In genomic region chr3:116766963-116767362, GRCm38 (mm10) we compare ENCODE assay signal across 8 mouse cellular contexts. TPM values are rescaled to one million over a fixed set of nuclear protein-coding genes. Genes with fewer than 3 reads are reported as not detected.
A peak's percentile ranks its signal among the peaks of the same experiment; 100 is the strongest.
DNase-seq lines count a peak whose midpoint lies in the region; ATAC-seq and TF ChIP-seq lines count a peak whose summit lies in the region.
"Not testable (repeated sequence)": the region's sequence is repeated elsewhere in the genome, so short reads cannot be mapped to it uniquely, and the experiment has no call there.

No protein-coding gene starts in this region.

- not testable (repeated sequence) for TF ChIP-seq EP300 in MEL (IDR thresholded peaks at IDR 0.05; ENCODE audit: low read depth in 1 of 2, low read length in 2 of 2)

- ATAC-seq in megakaryocyte, adult 5-6 weeks (ENCODE audit: poor library complexity, severe bottlenecking), result peak; percentile 80

- not testable (repeated sequence) for H3K27me3 ChIP-seq in MEL (ENCODE audit: control insufficient read depth in 1 of 2, insufficient read depth in 2 of 2, low read length in 2 of 2); spleen, adult 2 months (ENCODE audit: control insufficient read depth, insufficient read depth, low read length)

- H3K36me3 ChIP-seq in MEL (ENCODE audit: control insufficient read depth in 1 of 2, insufficient read depth in 2 of 2, low read length in 2 of 2); spleen, adult 2 months (ENCODE audit: control insufficient read depth, insufficient read depth, low read length): not testable (repeated sequence)

- peak in 2 of 3 experiments; percentile 57 to 75; a peak in 5 of 6 replicates for TF ChIP-seq CTCF in MEL (IDR thresholded peaks at IDR 0.05 in 2 of 3, conservative IDR thresholded peaks at IDR 0.05 in 1 of 3; ENCODE audit: control insufficient read depth in 1 of 3, insufficient read depth in 1 of 3, low read depth in 2 of 3, low read length in 3 of 3, poor library complexity in 1 of 3, severe bottlenecking in 1 of 3)
- TF ChIP-seq CTCF in layer of hippocampus, adult 2 months (conservative IDR thresholded peaks at IDR 0.05), result peak; percentile 73
- TF ChIP-seq CTCF in spleen, adult 2 months (IDR thresholded peaks at IDR 0.05; ENCODE audit: extremely low read depth, insufficient read depth, insufficient read length, insufficient replicate concordance), result peak; percentile 41; the same call in 1 of the 2 replicates

- H3K27ac ChIP-seq in MEL (ENCODE audit: control insufficient read depth, low read depth, low read length); layer of hippocampus, adult 2 months; spleen, adult 2 months (ENCODE audit: insufficient read depth, low read length): not testable (repeated sequence)

- not testable (repeated sequence) for H3K79me2 ChIP-seq in MEL (ENCODE audit: control insufficient read depth, insufficient read depth, low read length, poor library complexity)

- 89% methylated on average over 7 of the region's 7 CpGs for WGBS in spleen, adult 2 months

- DNase-seq in 3T3-L1 (ENCODE audit: low read depth, low spot score), result peak; percentile 60
- DNase-seq in MEL (ENCODE audit: low read depth, low spot score), result peak; percentile 62
- peak; percentile 15 to 32 for DNase-seq in adrenal gland, postnatal 36 days
- peak; percentile 21 for DNase-seq in embryo, embryonic 10.5 days (ENCODE audit: low spot score)
- peak; percentile 11 to 19 for DNase-seq in heart, postnatal 14 days
- not testable (repeated sequence) for DNase-seq in layer of hippocampus, adult 2 months (ENCODE audit: low spot score in 2 of 2)
- DNase-seq in spleen, adult 2 months (ENCODE audit: low read depth in 1 of 2, low spot score in 2 of 2), result peak; percentile 2 to 8

- not testable (repeated sequence) for TF ChIP-seq POLR2A in MEL (IDR thresholded peaks at IDR 0.05; ENCODE audit: control insufficient read depth in 1 of 2, insufficient read depth in 1 of 2, low read depth in 1 of 2, low read length in 2 of 2, poor library complexity in 1 of 2); spleen, adult 2 months (IDR thresholded peaks at IDR 0.05; ENCODE audit: low read depth, low read length)

- intact Hi-C loops in heart, postnatal 14 days (cut with DNase I), result not testable (repeated sequence)

- not testable (repeated sequence) for H3K9ac ChIP-seq in MEL (ENCODE audit: control insufficient read depth, low read depth, low read length, poor library complexity, severe bottlenecking)

- not testable (repeated sequence) for H3K4me3 ChIP-seq in MEL (ENCODE audit: control insufficient read depth in 1 of 2, insufficient read depth in 1 of 2, low read depth in 2 of 2, low read length in 2 of 2); layer of hippocampus, adult 2 months; spleen, adult 2 months (ENCODE audit: extremely low read depth, insufficient read depth, insufficient read length)

- H3K9me3 ChIP-seq in MEL (replicated peaks; ENCODE audit: insufficient read depth, low read length), result not testable (repeated sequence)

- peak; percentile 42 for TF ChIP-seq RAD21 in MEL (IDR thresholded peaks at IDR 0.05; ENCODE audit: low read depth, low read length)

- not testable (repeated sequence) for H3K4me1 ChIP-seq in MEL (ENCODE audit: control insufficient read depth in 1 of 2, insufficient read depth in 2 of 2, low read length in 2 of 2); spleen, adult 2 months (ENCODE audit: control insufficient read depth, insufficient read depth, insufficient read length)

TF ChIP-seq in MEL, 35 proteins besides CTCF, POLR2A, EP300 and RAD21:
- peak; percentile 80 for TF ChIP-seq ZNF384 (IDR thresholded peaks at IDR 0.05; ENCODE audit: low read depth, low read length)
- peak; percentile 69 for TF ChIP-seq SMC3 (IDR thresholded peaks at IDR 0.05; ENCODE audit: low read depth, low read length)
- peak; percentile 35 for TF ChIP-seq ZC3H11A (IDR thresholded peaks at IDR 0.05; ENCODE audit: low read depth, low read length)
- peak; percentile 19; the same call in 1 of the 2 replicates for TF ChIP-seq SIN3A (IDR thresholded peaks at IDR 0.05; ENCODE audit: low read length)

RNA-seq across cellular contexts. Expression of gene Agl, which starts 41.0 kb away (rescaled TPM):
- 4.6 and 5.6 TPM in 2 replicates for total RNA-seq in MEL (2012; rRNA removed)
- 10 to 100 TPM; 11.9 to 21.1 TPM for polyA plus RNA-seq in MEL (2012; ENCODE audit: insufficient read depth in 1 of 2, insufficient read length in 2 of 2, low read depth in 1 of 2, low replicate concordance in 2 of 2, missing spikeins in 1 of 2)
- total RNA-seq in adrenal gland, postnatal 36 days (2021), result 10 to 100 TPM; 55.7 to 56.5 TPM
- 100 to 1,000 TPM; 183 to 189 TPM for total RNA-seq in heart, postnatal 14 days (2021)
- total RNA-seq in layer of hippocampus, adult 2 months (2021), result 10 to 100 TPM; 26.1 to 27.2 TPM
- 15.5 and 21.4 TPM in 2 replicates for total RNA-seq in megakaryocyte, adult 5-6 weeks (2015)
- 19.3 and 20.6 TPM in 2 replicates for total RNA-seq in megakaryocyte, adult 5-6 weeks (2017)
- 2.4 and 2.5 TPM in 2 replicates for polyA plus RNA-seq in spleen, adult 2 months (2012; rRNA removed)

RNA-seq across cellular contexts. Expression of gene Slc35a3, which starts 54.3 kb away (rescaled TPM):
- total RNA-seq in MEL (2012; rRNA removed), result 16.7 and 20.3 TPM in 2 replicates
- polyA plus RNA-seq in MEL (2012; ENCODE audit: insufficient read depth in 1 of 2, insufficient read length in 2 of 2, low read depth in 1 of 2, low replicate concordance in 2 of 2, missing spikeins in 1 of 2), result 10 to 100 TPM in 1 of 2 experiments, not detected in 1; 19.2 TPM
- total RNA-seq in adrenal gland, postnatal 36 days (2021), result 10 to 100 TPM; 23.1 to 33.5 TPM
- total RNA-seq in heart, postnatal 14 days (2021), result 10 to 100 TPM; 17.3 to 17.5 TPM
- total RNA-seq in layer of hippocampus, adult 2 months (2021), result 10 to 100 TPM; 15.8 to 18.3 TPM
- 39.9 and 45.5 TPM in 2 replicates for total RNA-seq in megakaryocyte, adult 5-6 weeks (2015)
- 55.4 and 56.0 TPM in 2 replicates for total RNA-seq in megakaryocyte, adult 5-6 weeks (2017)
- polyA plus RNA-seq in spleen, adult 2 months (2012; rRNA removed), result 3.7 and 6.0 TPM in 2 replicates
